Mouse (Mus musculus) liver, embryonic 14.5 days (tissue): Measurements from ENCODE around the gene Fes. TPM values are rescaled to one million over a fixed set of nuclear protein-coding genes. Genes with fewer than 3 reads are reported as not detected.

Experiments used
- ATAC-seq: fragments of 200-750 bp; cut with Nextera tagmentation; 2 replicates; pipeline ENCODE4 v1.8.0; 2017; ENCODE audit warnings: moderate number of reproducible peaks, mild to moderate bottlenecking, moderate library complexity; ENCODE audit not compliant: insufficient read depth
- DNase-seq, 3 experiments: peaks; one replicate each; pipeline ENCODE4 v3.0.0-alpha.2; 2012 to 2013; ENCODE audit warnings: low read depth in 3 of 3, low spot score in 3 of 3
- H3K27ac ChIP-seq: fragments of 300-500 bp; sonication (generic); 2 replicates; pipeline ENCODE4 v1.5.1; 2014; ENCODE audit warnings: moderate library complexity, mild to moderate bottlenecking, control low read depth, inconsistent platforms
- H3K27me3 ChIP-seq: fragments of 300-500 bp; sonication (generic); 2 replicates; pipeline ENCODE4 v1.6.1; 2014; ENCODE audit warnings: mild to moderate bottlenecking, low read length, moderate library complexity; ENCODE audit not compliant: control insufficient read depth, insufficient read depth
- H3K36me3 ChIP-seq: fragments of 300-500 bp; sonication (generic); replicated peaks from 2 replicates; pipeline ENCODE4 v1.6.1; 2014; ENCODE audit warnings: low read depth; ENCODE audit not compliant: control insufficient read depth, insufficient read depth
- H3K4me1 ChIP-seq, 2 experiments: fragments of 200-500 bp in 1 of 2; fragments of 300-500 bp in 1 of 2; sonication (generic) in 1 of 2; replicated peaks; 2 replicates each; pipeline ENCODE4 v1.6.1; 2012 to 2014; ENCODE audit warnings: antibody characterized with exemption in 1 of 2, inconsistent platforms in 1 of 2, low read length in 1 of 2; ENCODE audit not compliant: control insufficient read depth in 2 of 2, insufficient read depth in 2 of 2
- H3K4me2 ChIP-seq: fragments of 300-500 bp; sonication (generic); 2 replicates; pipeline ENCODE4 v1.6.1; 2014; ENCODE audit warnings: low read depth, mild to moderate bottlenecking, control low read depth, moderate library complexity
- H3K4me3 ChIP-seq, 2 experiments: fragments of 200-500 bp in 1 of 2; fragments of 300-500 bp in 1 of 2; sonication (generic) in 1 of 2; 2 replicates each; pipeline ENCODE4 v1.5.1; 2012 to 2014; ENCODE audit warnings: low read depth in 2 of 2, low read length in 2 of 2, mild to moderate bottlenecking in 2 of 2, control low read depth in 1 of 2, inconsistent platforms in 1 of 2, moderate library complexity in 1 of 2; ENCODE audit not compliant: insufficient read depth in 1 of 2
- H3K9ac ChIP-seq: fragments of 300-500 bp; sonication (generic); replicated peaks from 2 replicates; pipeline ENCODE4 v1.6.1; 2014; ENCODE audit warnings: mild to moderate bottlenecking, control low read depth, moderate library complexity
- H3K9me3 ChIP-seq: fragments of 300-500 bp; sonication (generic); 2 replicates; pipeline ENCODE4 v1.6.1; 2016; ENCODE audit warnings: low read length, mixed read lengths; ENCODE audit not compliant: control insufficient read depth
- CTCF ChIP-seq: IDR thresholded peaks from 2 replicates; pipeline ENCODE4 v1.5.1; 2016; ENCODE audit warnings: antibody characterized with exemption, low read depth, control low read depth
- EP300 ChIP-seq: IDR thresholded peaks from 2 replicates; pipeline ENCODE4 v1.6.1; 2016; ENCODE audit warnings: antibody characterized with exemption, low read depth
- WGBS: fragments of 180-500 bp; shearing (Covaris S2); extraction: QIAGEN DNeasy Blood & Tissue Kit; methylation state at CpG from one replicate; pipeline ENCODE4 v1.1.7; 2014; ENCODE audit not compliant: insufficient replicate concordance; 5-methylcytosine and 5-hydroxymethylcytosine counted together
- polyA plus RNA-seq, 2 experiments: library from polyadenylated mRNA; depleted of rRNA in 1 of 2; stranded (reverse) in 1 of 2; unstranded in 1 of 2; fragments of >200 nt; fragmentation: Nextera tagmentation in 1 of 2; extraction: Ambion mirVana in 1 of 2; gene quantifications; 2 replicates each; pipeline versions ENCODE4 v1.2.1 to v1.2.3; 2012 to 2014

The Fes gene
- polyA plus RNA-seq, 2 experiments, result 9.0 to 11.9 TPM

- no peak overlapping the region for H3K9ac ChIP-seq
- ATAC-seq, result no peak
Observed at GRCm38 (mm10) chr7:80413512-80414302, 26.0 kb upstream of the Fes start.

GRCm38 (mm10) chr7:80412781-80413180, 25.0 kb upstream of the Fes start:
- ATAC-seq (no peak), DNase-seq (no peak)
- Histone ChIP-seq H3K27ac (no peak overlapping the region), H3K9me3 (no peaks in the 10 kb centered on the region), H3K4me2 (no peak overlapping the region), H3K36me3 (no peaks in the 10 kb centered on the region), H3K9ac (no peak overlapping the region), H3K4me1 (peaks cover 0 to 10% of the 10 kb centered on the region in 2 experiments; a peak in 2 of 4 replicates), H3K4me3 (no peak overlapping the region), H3K27me3 (no peaks in the 10 kb centered on the region)
- no peak for TF ChIP-seq CTCF
- no peak for TF ChIP-seq EP300
- WGBS, result 76% methylated on average over 5 of the region's 5 CpGs

More at GRCm38 (mm10) chr7:80413512-80414302, 26.0 kb upstream of the Fes start:
- no peak for DNase-seq
- Histone ChIP-seq H3K27ac (no peak overlapping the region), H3K4me2 (no peak overlapping the region), H3K9me3 (no peaks in the 10 kb centered on the region), H3K4me3 (no peak overlapping the region), H3K36me3 (no peaks in the 10 kb centered on the region), H3K4me1 (peaks cover 0 to 16% of the 10 kb centered on the region in 2 experiments; a peak in 2 of 4 replicates), H3K27me3 (no peaks in the 10 kb centered on the region)
- TF ChIP-seq CTCF (no peak), EP300 (no peak)
- 65% methylated on average over 9 of the region's 9 CpGs for WGBS

DNA sequence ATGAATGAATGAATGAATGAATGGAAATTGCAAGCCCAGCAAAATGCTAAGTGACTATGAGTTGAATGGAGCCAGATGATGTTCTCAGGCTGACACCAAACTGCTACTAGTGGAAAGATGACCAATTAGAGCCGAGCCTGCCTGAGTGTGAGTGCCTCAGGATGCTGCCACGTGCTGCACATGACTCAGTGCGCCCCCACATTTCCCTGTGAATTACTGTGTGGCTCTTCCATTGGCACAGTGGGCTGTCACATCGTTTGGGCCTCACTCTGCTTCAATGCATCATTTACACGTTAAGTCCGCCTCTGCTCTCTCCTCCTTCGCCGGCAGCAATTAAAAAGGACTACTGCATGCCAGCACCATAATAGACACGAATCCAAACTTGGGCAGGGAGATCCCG, 24.5 kb upstream of the Fes start:
- Histone ChIP-seq H3K9ac (no peak overlapping the region), H3K4me3 (no peak overlapping the region), H3K4me1 (peaks cover 0 to 9% of the 10 kb centered on the region in 2 experiments; a peak in 2 of 4 replicates), H3K36me3 (no peaks in the 10 kb centered on the region), H3K27ac (no peak overlapping the region), H3K9me3 (no peaks in the 10 kb centered on the region), H3K27me3 (no peaks in the 10 kb centered on the region), H3K4me2 (no peak overlapping the region)
- no peak for TF ChIP-seq CTCF
- TF ChIP-seq EP300, result no peak
- 67% methylated on average over 10 of the region's 10 CpGs for WGBS
- no peak for DNase-seq
- ATAC-seq, result no peak

- 75% methylated on average over 9 of the region's 9 CpGs for WGBS
- Histone ChIP-seq H3K36me3 (no peaks in the 10 kb centered on the region), H3K9ac (no peak overlapping the region), H3K4me1 (peaks cover 0 to 2% of the 10 kb centered on the region in 2 experiments; a peak in 2 of 4 replicates), H3K9me3 (no peaks in the 10 kb centered on the region), H3K4me2 (no peak overlapping the region), H3K27ac (no peak overlapping the region), H3K27me3 (no peaks in the 10 kb centered on the region), H3K4me3 (no peak overlapping the region)
- TF ChIP-seq CTCF, result no peak
- no peak for ATAC-seq
- no peak for DNase-seq
Observed at GRCm38 (mm10) chr7:80410380-80410779, 22.6 kb upstream of the Fes start.

DNA sequence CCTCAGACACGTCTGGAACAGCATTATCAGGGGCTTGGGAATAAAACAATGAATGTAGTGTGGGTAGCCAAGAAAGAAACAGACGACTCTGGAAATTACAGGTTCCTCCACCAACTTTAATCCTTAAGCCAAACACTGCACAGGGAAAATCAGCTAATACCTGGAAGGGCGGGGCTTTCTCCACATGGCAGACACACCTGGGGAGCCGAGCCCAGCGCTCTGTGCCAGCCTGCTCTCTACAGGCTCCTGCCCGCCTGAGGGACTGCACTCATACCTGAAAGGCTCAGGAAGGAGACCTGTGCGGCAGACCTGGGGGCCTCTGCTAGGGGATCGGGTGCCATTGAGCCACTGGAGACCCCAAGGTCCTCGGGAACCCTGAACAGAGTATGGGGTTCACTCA, 20.0 kb upstream of the Fes start:
- TF ChIP-seq EP300 (no peak), CTCF (no peak)
- Histone ChIP-seq H3K27ac (no peak overlapping the region), H3K36me3 (no peaks in the 10 kb centered on the region), H3K4me1 (peaks cover 0 to 2% of the 10 kb centered on the region in 2 experiments; a peak in 1 of 4 replicates), H3K9me3 (no peaks in the 10 kb centered on the region), H3K4me3 (no peak overlapping the region), H3K4me2 (no peak overlapping the region), H3K27me3 (peaks cover 19% of the 10 kb centered on the region), H3K9ac (no peak overlapping the region)
- 65% methylated on average over 9 of the region's 9 CpGs for WGBS
- no peak for DNase-seq
- no peak for ATAC-seq
